Mouse (Mus musculus) spleen, postnatal 14 days (tissue): ENCODE results near the gene Mymk.
A peak's percentile ranks its signal among the peaks of the same experiment; 100 is the strongest.

Experiments used
- DNase-seq, 2 experiments: peaks; one replicate each; pipeline ENCODE4 v3.0.0; 2021 to 2022; ENCODE audit warnings: low spot score in 2 of 2

The Mymk gene

DNA sequence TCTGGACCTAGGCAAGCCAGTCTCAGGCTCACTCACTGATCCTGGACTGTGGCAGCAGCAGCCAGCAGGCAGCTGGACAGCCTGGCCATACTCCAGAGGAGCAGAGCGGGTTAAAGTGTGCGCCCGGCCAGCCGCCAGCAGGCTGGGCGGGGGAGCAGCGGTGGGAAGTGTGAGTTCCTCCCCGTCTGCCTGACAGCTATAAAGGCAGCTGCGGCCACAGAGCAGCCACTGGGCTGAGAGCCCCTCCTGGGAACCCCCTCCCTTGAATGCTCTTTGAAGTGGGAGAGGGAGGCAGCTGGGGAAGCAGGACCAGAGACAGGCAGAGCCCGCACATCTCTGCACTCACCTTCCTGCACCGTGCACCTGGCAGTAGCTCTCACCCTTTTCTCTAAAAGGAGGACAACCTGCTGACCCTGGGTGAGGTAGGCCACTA lies 7.2 kb upstream of the Mymk start, which contains the start of gene Adamtsl2:
Gene Adamtsl2 (plus strand): TSS at position 228 of the 433 bp plus-strand sequence.
- DNase-seq: peak in 1 of 2 experiments; percentile 14

DNA sequence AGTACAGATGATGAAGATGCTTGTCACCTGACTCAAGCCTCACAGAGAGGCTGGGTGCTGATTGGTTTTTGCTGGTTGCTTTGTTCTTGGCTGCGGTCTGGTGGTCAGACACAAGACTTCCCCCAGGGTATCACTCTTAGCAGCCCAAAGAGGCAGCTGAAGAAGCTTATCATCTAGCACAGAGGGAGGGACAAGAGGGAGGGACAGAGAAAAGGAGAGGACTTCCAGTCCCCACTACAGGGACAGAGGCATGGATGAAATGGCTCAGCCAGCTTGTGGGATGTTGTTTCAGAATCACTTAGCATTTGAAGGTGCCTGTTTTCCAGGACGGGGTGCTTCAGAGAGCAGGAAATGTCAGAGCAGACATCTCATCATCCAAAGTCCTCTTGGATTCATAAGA lies 6.3 kb upstream of the Mymk start:
- DNase-seq: no peak

DNA sequence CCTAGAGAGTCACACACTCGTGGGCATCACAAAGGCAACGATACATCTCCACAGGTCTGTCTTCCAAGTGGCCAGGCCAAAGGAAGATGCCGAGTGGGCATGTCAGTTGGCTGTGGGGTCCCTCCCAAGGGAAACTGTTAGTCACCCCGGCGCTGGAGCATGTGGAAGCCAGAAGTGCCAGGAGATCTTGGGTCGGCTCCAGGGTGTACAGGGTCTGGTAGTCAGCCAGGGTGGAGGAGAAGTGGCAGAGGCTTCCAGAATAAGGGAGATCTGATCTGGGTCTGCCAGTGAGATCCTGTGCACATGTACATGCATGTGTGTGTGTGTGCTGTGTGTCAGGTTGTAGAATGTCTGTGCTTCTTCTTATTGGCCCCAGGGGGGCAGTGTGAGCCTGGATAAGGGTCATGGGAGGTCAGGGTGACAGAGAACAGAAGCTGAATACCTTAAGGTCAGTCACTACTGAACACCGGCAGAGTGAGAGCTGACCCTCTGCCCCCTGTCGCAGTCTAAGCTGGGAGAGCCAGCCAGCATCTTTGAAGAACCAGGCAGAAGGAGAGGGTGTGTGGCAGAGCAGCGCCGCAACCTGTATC lies 5.8 kb upstream of the Mymk start:
- no peak for DNase-seq

DNA sequence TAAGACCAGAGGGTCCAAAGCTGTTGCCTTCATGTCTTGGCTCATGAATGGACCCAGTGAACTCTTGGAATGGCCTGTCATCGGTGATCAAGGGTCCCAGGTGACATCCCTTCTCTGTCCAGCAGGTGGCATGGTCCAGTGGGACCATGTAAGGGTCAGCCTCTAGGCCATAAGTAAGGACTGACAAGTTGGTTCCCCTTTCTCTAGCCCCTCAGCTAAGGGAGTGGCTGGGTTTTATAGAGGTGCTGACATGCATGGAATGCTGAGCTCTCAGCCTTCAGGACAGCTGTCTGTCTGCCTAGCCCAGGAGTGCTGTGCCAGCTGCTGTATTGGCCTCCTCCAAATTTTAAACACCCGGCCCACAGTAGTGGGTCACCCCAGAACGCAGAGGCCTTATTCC lies 3.5 kb upstream of the Mymk start:
- DNase-seq: peak in 1 of 2 experiments; percentile 27

DNA sequence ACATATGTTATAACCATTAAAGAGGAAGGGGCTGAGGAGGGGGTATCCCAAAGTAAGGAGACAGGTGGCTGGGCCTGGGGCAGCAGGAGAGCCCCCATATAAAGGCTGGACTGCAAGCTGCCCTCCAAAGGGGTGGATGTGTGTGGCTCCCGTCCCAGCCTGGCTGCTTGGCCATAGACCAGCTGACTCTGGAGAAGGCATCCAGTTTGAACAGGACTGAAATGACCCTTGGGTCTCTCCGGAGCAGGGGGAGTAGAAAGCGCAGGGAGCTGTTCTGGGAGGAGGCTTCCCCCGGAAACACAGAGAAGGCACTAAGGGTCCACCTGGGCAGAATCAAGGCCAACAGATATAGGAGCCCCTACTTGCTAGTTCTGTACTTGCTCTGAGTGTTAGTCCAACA lies 2.8 kb upstream of the Mymk start:
- no peak for DNase-seq

DNA sequence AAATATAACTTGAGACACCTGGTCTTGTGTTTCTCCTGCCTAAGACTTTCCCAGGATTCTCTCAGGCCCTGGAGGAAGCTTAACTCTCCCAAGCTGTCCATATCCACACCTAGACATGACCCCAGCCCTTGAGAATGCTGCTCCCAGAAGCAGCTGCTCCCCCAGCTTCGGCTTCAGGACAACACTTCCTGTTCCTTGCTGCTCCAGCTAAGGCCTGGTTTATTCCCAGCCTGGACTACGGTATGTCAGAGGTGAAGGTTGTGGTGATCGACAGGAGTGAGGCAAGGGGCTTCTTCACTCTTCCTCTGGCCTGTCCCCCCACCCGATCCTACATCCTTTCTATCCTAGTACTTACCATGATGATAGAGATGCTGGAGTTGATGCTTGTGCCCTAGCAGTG lies 1.4 kb upstream of the Mymk start:
- no peak for DNase-seq

DNA sequence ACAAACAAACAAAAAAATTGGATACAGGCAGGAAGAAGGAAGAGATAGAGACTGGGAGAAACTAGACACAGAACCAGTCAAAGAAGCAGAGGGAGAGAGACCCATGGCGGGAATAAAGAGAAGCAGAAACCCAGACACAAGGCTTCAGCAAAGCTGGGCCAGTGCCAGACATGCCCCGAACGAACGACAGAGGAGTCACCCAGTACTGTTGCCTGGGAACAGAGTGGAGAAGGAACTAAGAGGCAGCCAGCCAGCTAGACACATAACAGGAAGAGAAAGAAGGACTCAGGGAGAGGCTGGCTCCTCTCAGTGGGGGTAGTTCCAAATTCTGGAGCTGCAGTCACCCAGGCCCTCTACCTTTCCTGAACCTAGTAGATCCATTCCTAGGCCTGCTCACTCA lies 842 bp downstream of the Mymk start:
- no peak for DNase-seq

DNA sequence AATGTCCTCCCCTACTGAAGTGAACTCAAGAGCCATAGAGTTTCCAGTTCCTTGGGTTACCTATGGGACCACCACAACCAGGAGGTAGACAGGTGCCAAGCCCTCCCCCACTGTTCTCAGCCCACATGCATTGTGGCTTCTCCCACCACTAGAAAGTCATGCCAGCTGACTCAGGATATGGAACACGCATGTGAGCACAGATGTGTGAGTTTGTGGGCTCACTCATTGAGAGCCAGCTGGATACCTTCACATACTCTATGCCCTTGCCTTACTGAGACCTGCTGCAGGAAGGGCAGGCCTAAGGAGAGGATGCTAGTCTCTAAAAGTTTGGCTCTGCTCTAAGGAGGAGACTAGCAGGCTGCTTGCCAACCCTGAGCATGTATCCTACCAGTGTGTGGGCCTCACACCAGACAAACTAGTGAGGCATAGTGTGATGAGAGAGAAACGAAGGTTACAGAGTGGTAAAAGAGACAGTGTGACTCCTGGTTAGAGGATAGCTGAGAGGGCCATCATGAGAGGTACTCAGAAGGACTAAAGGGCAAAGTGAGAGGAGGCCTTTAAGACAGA lies 1.6 kb downstream of the Mymk start:
- no peak for DNase-seq

DNA sequence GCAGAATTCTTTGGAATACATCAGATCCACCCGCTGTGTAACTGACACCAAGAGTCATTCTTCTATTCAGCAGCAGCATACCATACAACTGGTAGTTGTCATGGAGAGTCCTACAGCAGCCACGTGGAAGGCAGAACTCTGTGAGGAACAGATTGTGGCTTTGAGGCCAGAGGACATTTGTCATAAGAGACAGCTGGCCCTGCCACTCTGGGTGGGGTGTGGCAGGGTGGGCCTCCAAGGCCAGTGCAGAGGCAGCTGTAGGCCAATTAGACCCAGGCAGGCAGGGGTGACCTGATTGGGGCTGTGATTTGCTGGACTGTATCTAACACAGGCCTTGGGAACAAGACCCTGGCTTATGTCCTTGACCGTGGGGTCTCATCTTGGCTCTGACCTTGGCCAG lies 2.3 kb downstream of the Mymk start:
- DNase-seq: no peak

DNA sequence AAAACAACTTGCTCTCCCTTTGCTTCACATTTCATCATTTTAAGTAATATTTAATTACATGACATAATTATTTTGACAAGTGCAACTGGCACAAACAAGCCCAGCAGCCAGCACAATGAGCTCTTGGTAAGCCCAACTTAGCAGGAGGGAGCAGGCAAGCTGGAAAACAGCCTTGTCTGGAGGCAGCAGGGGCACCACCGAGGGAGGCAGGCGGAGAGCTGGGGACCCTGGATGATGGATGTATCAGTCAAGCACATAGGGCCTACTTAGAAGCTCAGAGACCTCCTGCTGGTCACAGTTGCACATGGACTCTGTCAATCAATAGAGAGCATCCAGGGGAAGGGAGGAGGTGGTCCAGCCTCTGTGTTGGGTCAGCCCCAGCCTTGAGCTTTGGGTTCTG lies 4.0 kb downstream of the Mymk start:
- no peak for DNase-seq

DNA sequence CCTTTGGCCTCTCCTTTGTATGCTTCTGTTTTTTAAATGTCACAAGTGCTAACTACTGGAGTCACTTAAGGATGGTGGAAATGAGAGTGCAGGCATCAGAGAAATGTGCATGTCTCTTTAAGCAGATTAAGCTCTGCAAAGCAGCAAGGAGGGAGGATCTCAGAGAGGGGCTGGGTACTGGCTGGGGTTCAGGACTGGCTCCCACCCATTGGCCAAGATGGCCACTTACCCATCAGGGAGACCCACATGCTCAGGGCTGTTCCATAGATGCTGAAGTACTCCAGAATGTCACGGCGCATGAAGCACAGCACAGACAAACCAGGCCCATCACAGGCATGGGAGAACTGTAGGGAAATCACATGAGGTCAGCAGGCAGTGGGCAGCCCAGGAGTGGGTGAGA lies 4.9 kb downstream of the Mymk start:
- no peak for DNase-seq

DNA sequence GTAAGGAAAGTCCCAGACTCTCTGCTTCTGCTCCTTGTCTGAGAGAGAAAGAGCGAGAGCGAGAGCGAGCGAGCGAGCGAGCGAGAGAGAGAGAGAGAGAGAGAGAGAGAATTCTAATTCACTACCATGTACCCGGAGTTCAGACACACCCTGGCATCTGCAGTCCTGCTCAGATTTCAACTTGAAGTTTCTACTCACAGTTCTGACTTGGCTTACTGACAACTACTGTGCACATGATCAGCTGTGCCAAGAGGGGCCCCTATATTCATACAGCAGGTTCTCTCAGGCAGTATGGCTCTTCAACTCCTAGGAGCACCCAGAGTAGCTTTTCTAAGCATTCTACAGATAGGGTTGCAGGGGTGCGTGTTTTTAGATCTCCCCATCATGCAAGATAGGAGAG lies 12.8 kb downstream of the Mymk start:
- DNase-seq: no peak

DNA sequence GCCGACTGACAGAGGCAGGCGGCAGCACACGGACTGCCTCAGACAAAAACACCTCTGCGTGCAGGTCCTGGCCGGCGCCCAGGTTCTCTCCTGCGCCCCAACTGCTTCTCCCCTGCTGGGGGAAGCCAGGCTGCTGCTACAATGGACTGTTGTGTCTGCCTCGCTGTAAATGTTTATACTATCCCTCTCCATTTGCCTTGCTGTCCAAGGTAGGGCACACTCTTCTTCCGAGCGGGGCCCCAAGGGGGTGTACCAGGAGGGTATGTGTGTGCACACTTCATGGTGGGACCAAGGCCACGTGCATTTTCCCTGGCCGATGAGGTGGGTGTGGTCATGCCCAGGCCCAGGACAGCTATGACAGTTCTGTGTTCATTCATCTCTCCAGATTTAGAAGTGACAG lies 13.2 kb downstream of the Mymk start:
- no peak for DNase-seq

DNA sequence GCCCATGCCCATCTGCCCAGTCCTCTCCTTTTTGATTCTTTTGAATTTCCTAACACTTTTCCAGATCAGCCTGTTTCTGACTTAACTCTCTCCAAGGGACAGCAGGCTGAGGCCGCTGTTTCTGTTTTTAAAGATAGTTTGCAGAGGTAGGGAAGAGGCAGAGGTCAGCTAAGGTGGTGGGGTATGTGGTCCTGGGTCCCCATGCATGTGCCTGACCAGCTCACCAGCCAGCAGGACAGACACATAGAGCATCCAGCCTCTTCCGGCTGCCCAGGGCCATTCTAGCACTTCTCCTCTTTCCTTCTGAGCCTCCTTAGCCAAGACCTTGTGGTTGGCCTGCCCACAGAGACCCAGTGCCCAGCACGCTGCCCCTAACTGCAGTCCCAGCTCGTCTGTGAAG lies 13.7 kb downstream of the Mymk start:
- DNase-seq: no peak

DNA sequence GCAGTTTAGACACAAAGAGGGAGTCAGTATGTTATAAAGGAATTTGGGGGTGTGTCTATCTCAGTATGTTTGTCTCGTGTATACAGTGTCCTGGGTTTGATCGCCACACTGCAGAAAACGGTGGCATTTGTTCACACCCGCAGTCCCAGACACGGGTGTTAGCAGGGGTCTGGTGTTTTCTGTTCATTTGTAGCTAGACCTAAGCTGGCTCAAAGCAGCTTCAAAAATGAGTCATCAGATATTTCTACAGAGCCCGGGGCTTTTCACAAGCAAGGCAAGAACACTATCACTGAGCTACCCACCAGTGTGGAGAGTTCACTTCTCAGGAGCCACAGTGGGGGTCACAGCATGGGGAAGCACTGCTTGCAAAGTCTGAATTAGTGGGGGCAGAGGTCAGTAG lies 22.6 kb downstream of the Mymk start:
- no peak for DNase-seq

DNA sequence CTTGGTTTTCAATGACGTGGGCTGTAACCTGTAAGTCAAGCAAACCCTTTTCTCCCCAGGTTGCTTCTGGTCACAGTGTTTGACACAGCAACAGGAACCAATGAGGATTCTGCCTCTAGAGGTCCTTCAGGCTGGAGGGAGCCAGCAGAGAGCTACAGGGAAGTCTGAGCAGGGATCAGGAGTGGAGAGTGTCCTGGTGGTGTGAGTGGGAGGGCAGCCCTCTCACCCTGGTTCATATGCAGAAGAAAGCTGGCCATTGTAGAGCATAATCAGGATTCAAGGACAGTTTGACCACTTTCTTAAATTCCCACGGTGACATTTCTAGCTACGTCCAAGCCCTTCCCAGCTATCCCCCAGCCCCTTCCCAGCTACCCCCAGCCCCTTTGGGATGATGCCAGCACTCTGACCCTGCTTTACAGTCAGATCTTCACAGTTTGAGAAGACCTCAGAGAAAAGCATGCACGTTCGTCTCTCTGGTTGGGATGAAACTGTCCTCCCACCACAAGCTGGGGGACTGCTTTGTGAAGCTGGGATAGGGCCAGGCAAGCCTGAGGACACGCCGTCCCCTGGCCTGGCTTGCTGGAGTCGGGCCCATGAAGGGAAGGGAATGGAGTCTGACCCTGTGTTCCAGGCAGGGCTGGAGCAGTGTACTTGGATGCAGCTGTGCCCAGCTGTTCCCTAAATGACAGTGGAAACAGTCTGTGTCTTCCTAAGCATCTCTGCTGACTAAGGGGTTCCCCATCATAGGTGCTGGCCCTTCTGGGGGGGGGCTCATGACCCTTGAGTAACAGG lies 25.8 kb downstream of the Mymk start:
- no peak for DNase-seq

DNA sequence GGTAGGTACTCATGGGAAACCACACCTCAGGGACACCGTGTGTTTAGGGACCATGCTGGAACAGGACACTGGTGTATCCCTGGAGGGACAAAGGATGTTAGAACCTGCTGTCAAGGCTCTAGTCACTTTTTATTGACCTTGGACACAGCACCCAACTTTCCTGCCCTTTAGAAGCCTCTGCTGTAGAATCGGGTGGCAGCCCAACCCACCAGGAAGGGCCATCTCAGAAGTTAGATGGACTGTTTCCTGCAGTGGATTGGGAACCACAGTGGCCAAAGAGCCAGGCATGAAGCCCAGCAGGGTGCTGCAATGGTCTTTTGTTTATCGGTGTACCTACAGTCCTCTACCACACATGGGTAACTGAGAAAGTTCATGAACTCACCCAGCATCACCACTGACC lies 27.3 kb downstream of the Mymk start:
- no peak for DNase-seq

DNA sequence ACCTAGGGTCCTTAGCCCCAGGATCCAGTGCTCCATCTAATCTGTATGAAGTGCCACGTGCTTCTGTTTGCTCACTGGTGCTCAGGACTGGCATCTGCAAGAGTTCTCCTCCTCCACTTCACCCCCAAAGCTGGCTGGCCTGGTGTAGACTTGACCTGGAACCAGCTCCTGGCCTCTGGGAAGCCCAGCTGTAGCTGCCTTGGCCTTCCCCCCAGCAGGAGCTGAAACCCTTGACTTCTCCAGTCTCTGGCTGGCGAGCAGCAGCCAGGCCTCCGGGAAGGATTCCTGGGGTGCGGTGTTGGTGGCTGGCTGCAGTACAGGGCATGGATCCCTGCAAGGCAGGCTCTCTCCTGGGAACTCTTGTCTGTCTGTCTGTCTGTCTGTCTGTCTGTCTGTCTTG lies 27.8 kb downstream of the Mymk start:
- DNase-seq: no peak

DNA sequence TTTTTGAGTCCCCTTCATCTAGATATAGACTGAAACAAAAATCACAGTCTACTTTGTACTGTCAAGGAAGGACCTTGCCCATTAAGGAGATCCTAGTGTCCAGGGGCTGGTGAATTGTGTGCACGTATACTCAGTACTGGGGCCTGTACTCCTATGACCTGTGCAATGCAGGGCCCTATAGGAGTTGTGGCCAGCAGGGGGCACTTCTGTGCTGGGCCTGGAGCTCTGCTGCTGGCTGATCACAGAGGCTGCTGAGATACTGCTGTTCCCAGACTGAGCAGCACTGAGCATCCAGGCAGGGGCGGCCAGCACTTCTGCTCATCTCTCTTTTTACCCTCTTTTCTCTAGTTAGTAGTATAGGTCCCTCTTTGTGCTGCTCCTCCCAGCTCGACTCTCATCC lies 28.5 kb downstream of the Mymk start:
- DNase-seq: peak; percentile 50 to 66

DNA sequence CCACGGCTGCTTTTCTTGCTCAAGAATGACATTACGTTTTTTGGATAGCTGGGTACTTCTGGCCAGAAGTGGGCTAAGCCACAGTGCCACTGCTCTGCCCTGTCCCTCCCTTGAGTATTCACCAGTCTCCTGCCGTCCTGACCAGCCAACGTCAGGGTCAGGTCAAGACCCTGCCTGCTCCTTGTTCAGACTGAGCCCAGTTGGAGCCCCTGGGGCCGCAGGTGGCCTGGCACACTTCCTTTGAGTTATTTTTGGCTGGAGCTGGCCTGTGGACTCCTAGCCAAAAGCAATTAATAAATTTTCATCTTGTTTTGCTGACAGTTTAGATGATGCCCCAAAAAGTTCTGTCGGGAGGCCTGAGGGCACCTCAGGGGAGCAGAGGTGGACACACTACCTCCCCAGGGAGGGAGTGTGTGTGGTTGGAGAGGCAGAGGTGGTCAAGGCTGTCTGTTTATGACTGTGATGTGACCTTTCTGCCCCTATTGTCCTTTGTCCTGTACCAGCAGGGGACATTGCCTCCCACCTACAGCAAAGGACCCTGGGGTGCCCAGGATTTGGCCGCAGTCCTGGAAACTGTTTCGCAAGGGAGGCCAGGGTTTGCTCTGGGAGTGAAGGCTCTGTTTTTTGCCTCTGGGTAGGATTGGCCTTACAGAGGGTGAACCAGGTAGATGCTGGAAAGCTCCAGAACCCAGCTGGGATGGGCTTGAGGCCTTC lies 29.7 kb downstream of the Mymk start:
- no peak for DNase-seq

DNA sequence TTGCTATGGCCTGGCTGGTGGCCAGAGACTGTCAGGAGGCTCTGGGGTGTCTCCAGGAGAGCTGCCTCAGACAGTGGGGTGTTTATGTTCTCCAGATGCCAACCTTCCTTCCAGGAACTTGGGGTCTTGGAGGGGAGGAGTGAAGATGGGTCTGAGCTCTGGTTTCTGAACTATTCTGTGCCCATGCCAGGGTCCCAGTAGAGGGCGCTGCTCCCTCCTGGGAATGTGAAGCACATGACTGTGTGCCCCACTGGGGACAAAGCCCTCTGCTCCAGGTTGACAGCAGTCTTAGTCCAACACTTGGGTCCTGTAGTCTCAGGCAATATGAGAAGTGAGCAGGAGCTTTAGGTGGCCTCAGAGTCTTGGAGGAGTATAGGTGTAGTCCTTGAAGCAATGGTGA lies 32.7 kb downstream of the Mymk start:
- DNase-seq: no peak

DNA sequence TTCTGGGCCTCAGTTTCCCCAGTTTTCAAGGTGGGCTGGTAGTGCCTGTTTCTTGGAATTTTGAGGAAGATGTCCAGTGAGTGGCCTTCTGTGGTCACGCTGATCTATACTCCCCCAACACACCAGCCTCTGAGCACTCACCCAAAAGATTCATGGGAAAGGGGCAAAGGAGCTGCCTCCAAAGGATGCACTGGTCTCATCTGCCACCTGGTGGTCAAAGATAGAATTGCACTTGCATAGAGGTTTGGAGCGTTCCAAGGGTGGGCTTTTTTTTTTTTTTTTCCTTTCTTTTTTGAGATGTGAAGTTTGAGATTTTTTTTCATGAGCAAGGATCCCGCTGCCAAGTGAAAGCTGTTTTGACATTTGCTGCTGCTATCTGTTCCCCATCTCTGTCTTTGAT lies 33.4 kb downstream of the Mymk start:
- peak in 1 of 2 experiments; percentile 66 for DNase-seq

DNA sequence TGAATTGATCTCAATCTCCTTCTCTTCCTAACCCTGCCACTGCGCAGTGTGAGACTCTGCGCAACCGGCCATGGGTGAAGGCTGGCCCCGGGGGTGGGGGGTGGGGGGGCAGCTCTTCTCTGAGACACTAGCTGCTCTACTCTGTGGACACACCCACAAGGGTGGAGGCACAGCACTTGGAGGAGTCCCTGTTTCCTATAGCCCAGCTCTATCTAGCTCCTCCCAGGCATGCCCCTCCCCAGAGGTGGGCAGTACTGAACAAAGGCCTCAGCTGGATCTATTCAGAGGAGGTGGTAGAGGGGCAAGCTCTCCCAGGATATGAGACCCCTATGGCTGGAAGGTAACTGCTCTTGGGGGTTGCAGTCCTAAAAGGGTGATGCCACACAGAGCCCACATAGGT lies 35.0 kb downstream of the Mymk start:
- no peak for DNase-seq
